Mouse (Mus musculus) heart, postnatal 0 days (tissue): ENCODE measurements around the gene Rom1. TPM values are rescaled to one million over a fixed set of nuclear protein-coding genes. Genes with fewer than 3 reads are reported as not detected.

Source experiments
- ATAC-seq: fragments of 200-750 bp; cut with Nextera tagmentation; 2 replicates; pipeline ENCODE4 v1.8.0; 2017; ENCODE audit warnings: low read depth, moderate number of reproducible peaks, moderate library complexity; ENCODE audit not compliant: insufficient read depth
- DNase-seq: peaks from one replicate; pipeline ENCODE4 v3.0.0-alpha.2; 2016; ENCODE audit warnings: low spot score
- H3K27ac ChIP-seq: fragments of 300-500 bp; sonication (generic); 2 replicates; pipeline ENCODE4 v1.5.1; 2014; ENCODE audit warnings: low read depth, mild to moderate bottlenecking
- H3K27me3 ChIP-seq: fragments of 300-500 bp; sonication (generic); 2 replicates; pipeline ENCODE4 v1.6.1; 2014; ENCODE audit warnings: low read length, mixed read lengths; ENCODE audit not compliant: control insufficient read depth, insufficient read depth
- H3K36me3 ChIP-seq: fragments of 300-500 bp; sonication (generic); replicated peaks from 2 replicates; pipeline ENCODE4 v1.6.1; 2014; ENCODE audit warnings: low read length, mixed read lengths; ENCODE audit not compliant: control insufficient read depth, insufficient read depth
- H3K4me1 ChIP-seq: fragments of 300-500 bp; sonication (generic); 2 replicates; pipeline ENCODE4 v1.6.1; 2014; ENCODE audit warnings: antibody characterized with exemption; ENCODE audit not compliant: control insufficient read depth, insufficient read depth
- H3K4me2 ChIP-seq: fragments of 300-500 bp; sonication (generic); 2 replicates; pipeline ENCODE4 v1.6.1; 2014; ENCODE audit warnings: low read depth, mild to moderate bottlenecking, low read length, moderate library complexity
- H3K4me3 ChIP-seq: fragments of 300-500 bp; sonication (generic); 2 replicates; pipeline ENCODE4 v1.5.1; 2014; ENCODE audit warnings: low read depth, low read length
- H3K9ac ChIP-seq: fragments of 300-500 bp; sonication (generic); replicated peaks from 2 replicates; pipeline ENCODE4 v1.6.1; 2014; ENCODE audit warnings: low read depth, low read length, mixed read lengths
- H3K9me3 ChIP-seq: fragments of 300-500 bp; sonication (generic); replicated peaks from 2 replicates; pipeline ENCODE4 v1.6.1; 2016; ENCODE audit warnings: low read length; ENCODE audit not compliant: control insufficient read depth
- CTCF ChIP-seq: IDR thresholded peaks from 2 replicates; pipeline ENCODE4 v1.5.1; 2016; ENCODE audit warnings: antibody characterized with exemption, control low read depth, low read depth
- EP300 ChIP-seq: IDR thresholded peaks from 2 replicates; pipeline ENCODE4 v1.6.1; 2016; ENCODE audit warnings: antibody characterized with exemption, low read depth
- WGBS: fragments of 180-500 bp; shearing (Covaris S2); extraction: QIAGEN DNeasy Blood & Tissue Kit; methylation state at CpG from one replicate; pipeline ENCODE4 v1.1.7; 2014; 5-methylcytosine and 5-hydroxymethylcytosine counted together
- polyA plus RNA-seq: library from polyadenylated mRNA; unstranded; fragments of >200 nt; fragmentation: Nextera tagmentation; extraction: Ambion mirVana; gene quantifications from 2 replicates; pipeline ENCODE4 v1.2.1, GENCODE M21; 2015
- total RNA-seq: library from RNA; depleted of rRNA; stranded (reverse); fragments of >200 nt; gene quantifications from 2 replicates; pipeline ENCODE4 v1.2.3, GENCODE M21; 2014; ENCODE audit warnings: low replicate concordance

The Rom1 gene
- total and polyA plus RNA-seq, 2 experiments from 2014 or later, result 3.2 to 10.2 TPM

GRCm38 (mm10) chr19:8942276-8942964 is 13.3 kb upstream of the Rom1 start:
- Histone ChIP-seq H3K9ac (peak overlapping the region; percentile 94), H3K27me3 (no peaks in the 10 kb centered on the region), H3K4me2 (peak overlapping the region; percentile 68), H3K4me3 (peak overlapping the region; percentile 68), H3K36me3 (peaks cover 36% of the 10 kb centered on the region), H3K4me1 (peaks cover 20% of the 10 kb centered on the region; the same call in 1 of the 2 replicates), H3K27ac (peak overlapping the region; percentile 97), H3K9me3 (no peaks in the 10 kb centered on the region)
- TF ChIP-seq CTCF, result no peak
- no peak for TF ChIP-seq EP300
- peak; percentile 51 for DNase-seq
- peak; percentile 58 for ATAC-seq
- under 1% methylated on average over 46 of the region's 46 CpGs for whole genome bisulfite sequencing

- peak within 1 kb of the TSS; percentile 68 for H3K4me2 ChIP-seq
- no peaks in the 10 kb centered on the region for H3K27me3 ChIP-seq
- H3K36me3 ChIP-seq, result peaks cover 37% of the 10 kb centered on the region
- H3K9ac ChIP-seq, result peak within 1 kb of the TSS; percentile 94
- H3K4me1 ChIP-seq, result peaks cover 20% of the 10 kb centered on the region; the same call in 1 of the 2 replicates
- peak within 1 kb of the TSS; percentile 97 for H3K27ac ChIP-seq
- ATAC-seq, result peak; percentile 96
- no peaks in the 10 kb centered on the region for H3K9me3 ChIP-seq
- DNase-seq, result peak; percentile 98
- peak within 1 kb of the TSS; percentile 68 for H3K4me3 ChIP-seq
- WGBS, result under 1% methylated on average over 64 of the region's 64 CpGs
- TF ChIP-seq CTCF (no peak), EP300 (0 out of 2 replicates have a peak, but pooled peaks have one; percentile 62)
Observed at GRCm38 (mm10) chr19:8941515-8942217, 12.5 kb upstream of the Rom1 start, which contains the start of gene Mta2. Mta2 (plus strand) TSS chr19:8941875.

- Histone ChIP-seq H3K4me2 (peak overlapping the region; percentile 68), H3K9me3 (no peaks in the 10 kb centered on the region), H3K4me3 (peak overlapping the region; percentile 68), H3K9ac (peak overlapping the region; percentile 94), H3K27ac (peak overlapping the region; percentile 26), H3K27me3 (no peaks in the 10 kb centered on the region), H3K4me1 (peaks cover 20% of the 10 kb centered on the region; the same call in 1 of the 2 replicates), H3K36me3 (peaks cover 38% of the 10 kb centered on the region)
- DNase-seq (no peak), ATAC-seq (no peak)
- WGBS, result 47% methylated on average over 10 of the region's 10 CpGs
- no peak for TF ChIP-seq EP300
- TF ChIP-seq CTCF, result no peak
Observed at GRCm38 (mm10) chr19:8941136-8941514, 12.0 kb upstream of the Rom1 start.

GRCm38 (mm10) chr19:8940526-8941133 is 11.5 kb upstream of the Rom1 start:
- H3K4me3 ChIP-seq, result no peak overlapping the region
- H3K4me1 ChIP-seq, result peaks cover 20% of the 10 kb centered on the region; the same call in 1 of the 2 replicates
- no peaks in the 10 kb centered on the region for H3K27me3 ChIP-seq
- peak overlapping the region; percentile 68; the same call in 1 of the 2 replicates for H3K4me2 ChIP-seq
- peaks cover 37% of the 10 kb centered on the region for H3K36me3 ChIP-seq
- no peak for DNase-seq
- no peak overlapping the region for H3K27ac ChIP-seq
- ATAC-seq, result no peak
- H3K9ac ChIP-seq, result no peak overlapping the region
- TF ChIP-seq EP300, result no peak
- no peak for TF ChIP-seq CTCF
- WGBS, result 86% methylated on average over 14 of the region's 15 CpGs
- H3K9me3 ChIP-seq, result no peaks in the 10 kb centered on the region

- H3K9me3 ChIP-seq, result no peaks in the 10 kb centered on the region
- H3K4me3 ChIP-seq, result no peak overlapping the region
- ATAC-seq (no peak), DNase-seq (no peak)
- H3K4me2 ChIP-seq, result no peak overlapping the region
- H3K9ac ChIP-seq, result no peak overlapping the region
- no peak overlapping the region for H3K27ac ChIP-seq
- 85% methylated on average over 2 of the region's 2 CpGs for WGBS
- H3K36me3 ChIP-seq, result peaks cover 44% of the 10 kb centered on the region
- H3K27me3 ChIP-seq, result no peaks in the 10 kb centered on the region
- H3K4me1 ChIP-seq, result no peaks in the 10 kb centered on the region
- TF ChIP-seq EP300 (no peak), CTCF (no peak)
Observed at GRCm38 (mm10) chr19:8936736-8937135, 7.6 kb upstream of the Rom1 start.
